Mouse (Mus musculus): ENCODE results near the gene Upk2. TPM values are rescaled to one million over a fixed set of nuclear protein-coding genes. Genes with fewer than 3 reads are reported as not detected.

Upk2 gene
- polyA plus RNA-seq (2012; ENCODE audit: low replicate concordance), result not detected in 2 replicates

DNA sequence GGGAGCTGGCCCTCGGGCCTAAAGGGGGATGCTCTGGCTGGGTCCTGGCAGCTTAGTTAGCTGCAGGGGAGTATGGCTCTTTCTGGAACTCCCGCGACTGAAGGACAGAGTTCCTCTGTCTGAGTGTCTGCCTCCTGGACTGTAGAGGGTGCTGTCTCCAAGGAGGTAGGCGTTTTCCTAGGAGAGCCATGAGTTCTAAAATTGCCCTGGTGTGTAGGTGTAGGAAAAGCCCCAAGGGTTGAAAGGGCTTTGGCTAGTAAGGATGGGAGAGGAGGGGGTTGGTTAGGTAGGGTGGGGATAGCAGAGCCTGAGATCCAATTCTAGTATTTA is at the start of gene Upk2:
Gene Upk2 (minus strand): TSS at position 86 of the 330 bp plus-strand sequence.

DNA sequence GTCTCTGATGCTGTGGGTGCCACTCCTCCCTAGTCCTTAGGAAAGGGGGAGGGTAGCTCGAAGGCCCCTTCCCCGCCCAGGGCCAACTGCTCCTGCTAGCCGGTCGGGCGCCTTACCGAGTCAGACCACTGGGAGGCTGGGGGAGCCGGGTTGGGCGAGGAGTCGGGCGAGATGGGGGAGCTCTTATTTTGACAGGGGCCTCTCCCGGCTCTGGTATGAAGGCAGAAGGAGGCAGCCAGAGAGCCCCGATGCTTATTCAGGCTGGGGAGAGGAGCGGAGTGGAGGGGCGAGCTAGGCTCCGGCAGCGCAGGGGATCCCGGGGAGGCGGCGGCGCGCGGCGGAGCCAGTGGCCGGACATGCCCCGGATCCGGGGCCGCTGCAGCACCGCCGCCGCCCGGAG is 27.8 kb upstream of the Upk2 start, which contains the start of gene Bcl9l:
Gene Bcl9l (plus strand): TSS at position 274 of the 400 bp plus-strand sequence.

DNA sequence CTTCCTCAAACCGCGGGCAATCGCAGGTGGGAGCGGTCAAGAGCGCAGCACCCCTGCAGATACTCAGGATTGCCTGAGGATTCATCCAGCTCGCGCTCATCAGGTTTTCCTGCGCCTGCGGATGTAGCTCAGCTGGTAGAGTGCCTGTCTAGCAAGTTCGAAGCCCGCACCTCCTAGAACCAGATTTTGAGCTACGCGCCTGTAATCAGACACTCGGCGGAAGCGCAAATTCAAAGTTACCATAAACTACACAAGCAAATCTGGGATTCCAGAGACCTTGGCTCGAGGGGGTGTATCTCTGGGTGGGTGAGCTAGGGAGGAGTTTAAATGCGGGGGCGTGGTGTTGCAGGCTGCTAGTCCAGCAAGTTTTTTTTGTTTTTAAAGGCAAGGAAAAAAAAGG is 13.8 kb downstream of the Upk2 start, which contains the start of gene Foxr1:
Gene Foxr1 (minus strand): TSS at position 176 of the 400 bp plus-strand sequence.

GRCm38 (mm10) chr9:44418519-44419385 is 36.0 kb downstream of the Upk2 start, which contains the start of gene Ccdc84:
Gene Ccdc84 (minus strand): TSS chr9:44418569.

GRCm38 (mm10) chr9:44406906-44407751 is 47.6 kb downstream of the Upk2 start, which contains the start of the genes Rps25 and Trappc4:
Gene Rps25 (plus strand): TSS chr9:44407139.
Gene Trappc4 (minus strand): TSS chr9:44407600.

Other genes with a start within 250 kb of the Upk2 start
- gene Cbl, start 220.9 kb downstream of the Upk2 start, polyA plus RNA-seq (2012; ENCODE audit: low replicate concordance), result 11.0 and 15.0 TPM in 2 replicates
- gene Ccdc153, start 214.3 kb downstream of the Upk2 start, polyA plus RNA-seq (2012; ENCODE audit: low replicate concordance), result not detected in 2 replicates
- gene Pdzd3, start 203.5 kb downstream of the Upk2 start, polyA plus RNA-seq (2012; ENCODE audit: low replicate concordance), result 0.33 and 0.35 TPM in 2 replicates
- gene Nlrx1, start 186.4 kb downstream of the Upk2 start, polyA plus RNA-seq (2012; ENCODE audit: low replicate concordance), result 3.5 and 3.6 TPM in 2 replicates
- 73.8 and 199 TPM in 2 replicates for gene Abcg4, start 166.4 kb downstream of the Upk2 start, polyA plus RNA-seq (2012; ENCODE audit: low replicate concordance)
- 7.4 and 9.9 TPM in 2 replicates for gene Hinfp, start 149.3 kb downstream of the Upk2 start, polyA plus RNA-seq (2012; ENCODE audit: low replicate concordance)
- gene C2cd2l, start 134.7 kb downstream of the Upk2 start, polyA plus RNA-seq (2012; ENCODE audit: low replicate concordance), result 216 and 324 TPM in 2 replicates
- gene Dpagt1, start 129.0 kb downstream of the Upk2 start, polyA plus RNA-seq (2012; ENCODE audit: low replicate concordance), result 8.4 and 13.8 TPM in 2 replicates
- 825 and 1,471 TPM in 2 replicates for gene H2afx, start 120.3 kb downstream of the Upk2 start, polyA plus RNA-seq (2012; ENCODE audit: low replicate concordance)
- gene Hmbs, start 110.7 kb downstream of the Upk2 start, polyA plus RNA-seq (2012; ENCODE audit: low replicate concordance), result 173 and 677 TPM in 2 replicates
- 7.8 and 11.3 TPM in 2 replicates for gene Vps11, start 93.3 kb downstream of the Upk2 start, polyA plus RNA-seq (2012; ENCODE audit: low replicate concordance)
- gene Hyou1, start 75.5 kb downstream of the Upk2 start, polyA plus RNA-seq (2012; ENCODE audit: low replicate concordance), result 25.8 and 40.4 TPM in 2 replicates
- gene Slc37a4, start 58.1 kb downstream of the Upk2 start, polyA plus RNA-seq (2012; ENCODE audit: low replicate concordance), result 10.4 and 13.2 TPM in 2 replicates
- gene Rps25, start 47.8 kb downstream of the Upk2 start, polyA plus RNA-seq (2012; ENCODE audit: low replicate concordance), result 48.9 and 50.6 TPM in 2 replicates
- gene Trappc4, start 47.4 kb downstream of the Upk2 start, polyA plus RNA-seq (2012; ENCODE audit: low replicate concordance), result 5.6 and 13.4 TPM in 2 replicates
- gene Ccdc84, start 36.4 kb downstream of the Upk2 start, polyA plus RNA-seq (2012; ENCODE audit: low replicate concordance), result 10.2 and 37.1 TPM in 2 replicates
- gene Foxr1, start 13.8 kb downstream of the Upk2 start, polyA plus RNA-seq (2012; ENCODE audit: low replicate concordance), result 1.5 TPM in 1 of 2 replicates, not detected in the other
- gene Bcl9l, start 27.8 kb upstream of the Upk2 start, polyA plus RNA-seq (2012; ENCODE audit: low replicate concordance), result 36.8 and 56.9 TPM in 2 replicates
- gene Cxcr5, start 106.9 kb upstream of the Upk2 start, polyA plus RNA-seq (2012; ENCODE audit: low replicate concordance), result 2.1 and 9.7 TPM in 2 replicates
- 30.0 and 54.1 TPM in 2 replicates for gene Ddx6, start 149.9 kb upstream of the Upk2 start, polyA plus RNA-seq (2012; ENCODE audit: low replicate concordance)
- gene Treh, start 218.3 kb upstream of the Upk2 start, polyA plus RNA-seq (2012; ENCODE audit: low replicate concordance), result not detected in 2 replicates

Measured in leukemia stem cell, adult 10-12 weeks (primary cell).